Mouse (Mus musculus) myocyte (in vitro differentiated cells): Measurements from ENCODE around the gene Gm49358.

Source experiments
- E2F4 ChIP-seq: IDR thresholded peaks from one replicate; pipeline ENCODE4 v1.6.1; 2011; ENCODE audit warnings: mild to moderate bottlenecking, control low read depth, moderate library complexity; ENCODE audit not compliant: insufficient read depth
- MAX ChIP-seq: IDR thresholded peaks from one replicate; pipeline ENCODE4 v1.6.1; 2011; ENCODE audit warnings: low read depth, mild to moderate bottlenecking, control low read depth
- MYOG ChIP-seq, 3 experiments: IDR thresholded peaks; one replicate each; pipeline ENCODE4 v1.6.1; 2011; ENCODE audit warnings: control low read depth in 2 of 3, low read depth in 2 of 3, mild to moderate bottlenecking in 2 of 3; ENCODE audit not compliant: insufficient read length in 2 of 3, control insufficient read depth in 1 of 3, insufficient read depth in 1 of 3
- POLR2A ChIP-seq: IDR thresholded peaks from one replicate; pipeline ENCODE4 v1.6.1; 2011; ENCODE audit warnings: low read depth, mild to moderate bottlenecking, control low read depth, moderate library complexity; ENCODE audit not compliant: insufficient read length
- POLR2AphosphoS2 ChIP-seq: IDR thresholded peaks from one replicate; pipeline ENCODE4 v1.6.1; 2011; ENCODE audit warnings: low read depth, control low read depth; ENCODE audit not compliant: insufficient read length
- REST ChIP-seq: IDR thresholded peaks from one replicate; pipeline ENCODE4 v1.6.1; 2011; ENCODE audit warnings: mild to moderate bottlenecking, control low read depth, moderate library complexity; ENCODE audit not compliant: insufficient read depth, insufficient read length
- SRF ChIP-seq: IDR thresholded peaks from one replicate; pipeline ENCODE4 v1.6.1; 2011; ENCODE audit warnings: low read depth; ENCODE audit not compliant: control insufficient read depth, insufficient read length
- TCF12 ChIP-seq: IDR thresholded peaks from one replicate; pipeline ENCODE4 v1.6.1; 2011; ENCODE audit warnings: mild to moderate bottlenecking, control low read depth; ENCODE audit not compliant: poor library complexity, insufficient read depth, severe bottlenecking
- TCF3 ChIP-seq: IDR thresholded peaks from one replicate; pipeline ENCODE4 v1.6.1; 2011; ENCODE audit warnings: low read depth, control low read depth; ENCODE audit not compliant: insufficient read length
- USF1 ChIP-seq: IDR thresholded peaks from one replicate; pipeline ENCODE4 v1.6.1; 2011; ENCODE audit warnings: low read depth, mild to moderate bottlenecking, control low read depth, moderate library complexity

- TF ChIP-seq MAX (no peak), POLR2A (no peak), USF1 (no peak), TCF3 (no peak), TCF12 (no peak), POLR2AphosphoS2 (no peak), REST (no peak), SRF (no peak), MYOG (IDR thresholded peaks at IDR 0.05; ENCODE audit: control insufficient read depth in 1 of 3, insufficient read depth in 1 of 3, insufficient read length in 2 of 3, low read depth in 2 of 3) (no peak), E2F4 (no peak)
These were observed 1.7 kb downstream of the Gm49358 start for GRCm38 (mm10) chr10:86765344-86765966.
